Mouse (Mus musculus) gastrocnemius, postnatal 10 days (tissue): Measurements from ENCODE around the gene Lalba. TPM values are rescaled to one million over a fixed set of nuclear protein-coding genes. Genes with fewer than 3 reads are reported as not detected.
"Not testable (repeated sequence)": the region's sequence is repeated elsewhere in the genome, so short reads cannot be mapped to it uniquely, and the experiment has no call there.

Experiments used
- DNase-seq: peaks from one replicate; pipeline ENCODE4 v3.0.0; 2021; ENCODE audit warnings: mixed read lengths
- microRNA-seq, 2 experiments: library from miRNA; unstranded; fragments of <30 nt; microRNA quantifications; one replicate each; pipeline ENCODE4 v1.2.0; 2021
- total RNA-seq, 2 experiments: library from RNA; stranded (reverse); gene quantifications; 2 replicates each; pipeline ENCODE4 v1.2.3; 2021

The Lalba gene
- total RNA-seq, 2 experiments from 2014 or later, result 0.36 to 0.54 TPM

- no peak for DNase-seq
Observed at GRCm38 (mm10) chr15:98492102-98492501, 9.6 kb upstream of the Lalba start, which contains the start of gene Olfr279. Olfr279 (plus strand) TSS chr15:98492402.

DNA sequence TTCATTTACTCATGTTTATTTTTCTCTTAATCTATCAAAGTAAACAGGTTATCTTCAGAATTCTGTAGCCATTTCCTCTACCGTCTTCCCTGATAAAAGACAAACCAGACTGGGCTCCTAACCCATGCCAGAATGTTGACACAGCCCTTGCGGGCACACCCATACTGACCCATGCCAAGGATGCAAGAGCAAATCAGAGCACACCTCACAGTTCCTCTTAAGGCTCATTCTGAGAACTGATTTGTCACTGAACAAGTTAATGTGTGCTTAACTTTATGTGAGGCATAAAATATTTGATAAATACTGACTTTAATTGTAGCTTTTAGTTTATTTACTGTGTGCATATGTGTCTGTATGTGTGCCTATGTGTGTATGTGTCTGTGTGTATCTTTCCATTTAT, 8.8 kb upstream of the Lalba start:
- DNase-seq, result no peak

GRCm38 (mm10) chr15:98486433-98487021, 4.0 kb upstream of the Lalba start:
- no peak for DNase-seq

GRCm38 (mm10) chr15:98483907-98484886, 1.7 kb upstream of the Lalba start:
- DNase-seq, result no peak

- no peak for DNase-seq
Observed at GRCm38 (mm10) chr15:98479568-98480102, 2.9 kb downstream of the Lalba start.

GRCm38 (mm10) chr15:98476281-98476680, 6.2 kb downstream of the Lalba start:
- no peak for DNase-seq

DNA sequence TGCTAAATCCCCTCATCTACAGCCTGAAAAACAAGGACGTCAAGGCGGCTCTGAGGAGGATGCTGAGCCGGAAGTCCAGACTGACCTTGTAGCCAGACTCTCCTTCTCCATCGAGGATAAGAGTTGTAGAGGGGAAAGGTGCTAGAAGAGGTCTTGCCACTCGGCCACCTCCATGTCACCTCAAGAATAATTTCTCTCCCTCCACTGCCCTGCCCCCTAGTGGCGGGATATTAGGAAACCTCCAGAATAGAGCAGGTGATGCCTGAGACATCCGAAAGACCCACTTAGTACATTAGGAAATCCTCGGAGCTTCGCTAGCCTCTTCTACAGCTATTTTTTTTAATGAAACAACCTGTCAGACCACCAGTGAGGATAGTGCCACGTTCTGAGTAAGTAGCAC, 7.1 kb downstream of the Lalba start:
- DNase-seq, result peak; percentile 61

DNA sequence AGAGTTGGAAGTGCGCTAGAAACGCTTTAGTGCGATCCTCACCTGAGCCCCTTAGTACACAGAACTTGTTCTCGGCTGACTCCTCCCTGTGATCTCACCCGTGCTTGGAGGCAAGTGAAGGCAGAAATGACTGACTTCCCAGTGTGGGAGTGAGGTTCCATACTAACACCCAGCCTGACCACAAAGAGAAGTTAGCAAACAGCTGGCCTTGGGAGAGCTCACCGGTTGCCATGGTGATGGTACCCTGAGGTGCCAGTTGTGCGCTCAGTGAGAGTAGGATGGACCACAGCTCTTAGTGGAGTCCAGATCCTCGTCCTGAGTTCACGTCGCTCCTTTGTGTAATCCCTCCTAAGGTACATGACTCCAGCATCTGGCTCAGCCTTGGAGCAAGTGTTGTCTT, 7.6 kb downstream of the Lalba start:
- DNase-seq, result no peak

DNA sequence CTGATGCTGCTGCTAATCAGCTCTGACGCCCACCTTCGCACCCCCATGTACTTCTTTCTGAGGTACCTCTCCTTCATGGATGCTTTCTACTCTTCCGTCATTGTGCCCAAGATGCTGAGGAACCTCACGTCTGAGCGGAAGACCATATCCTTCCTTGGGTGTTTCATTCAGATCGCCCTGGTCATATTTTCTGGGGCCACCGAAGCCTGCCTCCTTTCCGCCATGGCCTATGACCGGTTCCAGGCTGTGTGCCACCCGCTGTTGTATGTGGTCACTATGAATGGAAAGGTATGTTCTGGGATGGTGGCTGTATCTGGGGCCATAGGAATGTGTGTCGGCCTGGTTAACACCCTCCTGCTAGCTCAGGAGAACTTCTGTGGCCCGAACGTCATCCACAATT, 11.0 kb downstream of the Lalba start:
- DNase-seq, result no peak

GRCm38 (mm10) chr15:98469596-98469995, 12.9 kb downstream of the Lalba start, which contains the start of gene OR5BS1P:
OR5BS1P (plus strand) TSS chr15:98469896.
- no peak for DNase-seq

DNA sequence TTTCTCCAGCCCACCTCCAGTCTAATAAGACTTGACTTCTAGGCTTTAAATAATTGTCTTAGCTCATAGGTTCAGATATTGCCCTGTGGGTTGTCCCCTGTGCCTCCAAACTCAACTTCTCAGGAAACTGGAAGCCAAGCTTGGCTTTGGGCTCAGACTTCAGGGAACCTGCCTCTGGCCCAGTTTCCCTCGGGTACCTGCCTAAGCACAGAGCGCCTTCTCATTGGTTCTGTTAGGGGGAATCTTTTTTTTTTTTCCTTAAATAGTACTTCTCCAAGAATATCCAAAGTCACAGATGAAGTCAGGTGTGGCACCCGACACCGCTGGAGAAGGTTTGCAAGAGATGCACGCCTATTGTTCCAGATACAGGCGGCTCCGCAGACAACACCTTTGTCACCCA, 30.2 kb downstream of the Lalba start, which contains the start of gene Olfr281:
Gene Olfr281 (plus strand): TSS at position 301 of the 400 bp plus-strand sequence.
- no peak for DNase-seq

- no peak for DNase-seq
Observed at GRCm38 (mm10) chr15:98448521-98448920, 34.0 kb downstream of the Lalba start.

DNA sequence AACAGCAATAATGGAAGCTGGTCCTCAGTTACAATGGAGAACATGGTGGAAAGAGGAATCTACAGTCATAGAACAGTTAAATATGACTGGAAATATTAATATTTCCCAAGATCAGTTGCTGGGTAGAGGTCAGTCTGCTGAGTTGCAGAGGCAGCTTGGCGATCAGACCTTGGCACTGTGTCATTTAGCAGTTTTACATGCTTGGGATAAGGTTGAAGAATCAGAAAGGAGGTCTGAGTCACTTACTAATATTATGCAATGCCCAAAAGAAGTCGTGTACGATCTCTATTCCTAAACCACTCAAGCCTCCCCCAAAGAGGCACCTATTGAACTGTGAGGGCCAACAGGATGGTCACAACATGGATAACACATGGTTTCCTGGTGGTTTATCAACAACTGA, 38.0 kb downstream of the Lalba start:
- no peak for DNase-seq

DNA sequence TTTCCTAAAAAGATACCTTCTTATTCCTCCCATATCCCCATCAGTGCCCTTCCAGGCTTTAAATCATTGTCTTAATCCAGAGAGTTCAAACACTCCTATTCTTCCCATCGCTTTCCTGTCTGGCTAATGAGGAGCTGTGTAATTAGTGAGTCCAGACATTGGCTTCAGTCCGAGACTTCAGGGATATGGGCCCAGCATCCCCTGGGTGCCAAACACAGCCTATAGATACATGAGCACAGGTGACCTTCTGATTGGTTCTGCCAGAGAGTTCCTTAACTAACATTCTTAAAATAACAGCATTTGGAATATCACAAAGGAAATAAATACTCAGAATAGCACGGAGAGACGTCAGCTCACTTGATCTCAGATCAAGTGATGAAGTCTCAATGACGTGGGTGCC, 51.6 kb downstream of the Lalba start, which contains the start of gene Olfr282:
Gene Olfr282 (plus strand): TSS at position 301 of the 400 bp plus-strand sequence.
- not testable (repeated sequence) for DNase-seq

Small RNA genes within 50 kb of the gene (microRNA-seq; reads per million reads assigned to microRNA genes)
- gene Mir1291, result 1.5 to 6.7 reads per million in 2 experiments

Other genes starting within 250 kb of the Lalba start
- gene Olfr286, start 248.3 kb downstream of the Lalba start, total RNA-seq, result not detected
- gene H1fnt, start 225.4 kb downstream of the Lalba start, total RNA-seq, result not detected
- 10 to 100 TPM; 13.7 to 14.1 TPM for gene Zfp641, start 186.6 kb downstream of the Lalba start, total RNA-seq
- gene Olfr285, start 165.4 kb downstream of the Lalba start, total RNA-seq, result not detected
- not detected for gene Olfr284, start 141.7 kb downstream of the Lalba start, total RNA-seq
- gene Olfr283, start 101.8 kb downstream of the Lalba start, total RNA-seq, result not detected
- gene Olfr282, start 51.5 kb downstream of the Lalba start, total RNA-seq, result not detected
- gene Olfr281, start 30.1 kb downstream of the Lalba start, total RNA-seq, result not detected
- gene OR5BS1P, start 12.8 kb downstream of the Lalba start, total RNA-seq, result not detected
- gene Olfr279, start 9.7 kb upstream of the Lalba start, total RNA-seq, result not detected
- 10 to 100 TPM; 71.5 to 77.4 TPM for gene Kansl2, start 51.5 kb upstream of the Lalba start, total RNA-seq
- 10 to 100 TPM; 21.7 to 30.4 TPM for gene Ccnt1, start 88.2 kb upstream of the Lalba start, total RNA-seq
- gene 4930415O20Rik, start 88.3 kb upstream of the Lalba start, total RNA-seq, result not detected
- 10 to 100 TPM; 39.9 to 45.3 TPM for gene Adcy6, start 127.4 kb upstream of the Lalba start, total RNA-seq
- 10 to 100 TPM; 12.0 to 15.4 TPM for gene Cacnb3, start 148.1 kb upstream of the Lalba start, total RNA-seq
- 10 to 100 TPM; 53.6 to 57.6 TPM for gene Ddx23, start 180.2 kb upstream of the Lalba start, total RNA-seq
- 1 to 10 TPM in 1 of 2 experiments, under 1 TPM in 1; 0.49 to 1.9 TPM for gene Rnd1, start 194.7 kb upstream of the Lalba start, total RNA-seq
- gene Ccdc65, start 225.5 kb upstream of the Lalba start, total RNA-seq, result not detected
- gene Fkbp11, start 245.5 kb upstream of the Lalba start, total RNA-seq, result 10 to 100 TPM in 1 of 2 experiments, 1 to 10 TPM in 1; 8.0 to 13.1 TPM